Mouse (Mus musculus) heart, postnatal 14 days (tissue): ENCODE measurements at regions not wholly inside any gene's neighbourhood (a gene's known extent, or its start where the extent isn't known, plus 50 kb on each side); places are given as distances from the start of the nearest gene placed in this dataset.
A peak's percentile ranks its signal among the peaks of the same experiment; 100 is the strongest.
"Not testable (repeated sequence)": the region's sequence is repeated elsewhere in the genome, so short reads cannot be mapped to it uniquely, and the experiment has no call there.

Source experiments
- DNase-seq, 2 experiments: peaks; one replicate each; pipeline ENCODE4 v3.0.0; 2021 to 2022
- intact Hi-C: fragments of 180-260 bp; cut with DNase I; formaldehyde crosslinking; loops from one replicate; pipeline ENCODE4 v1.15.1; 2025

- intact Hi-C loops, result no loop called here
These were observed 284.3 kb upstream of the Tbl1xr1 start for GRCm38 (mm10) chr3:21791983-21792631.

GRCm38 (mm10) chr3:21798139-21798538 is 278.3 kb upstream of the Tbl1xr1 start:
- no peak for DNase-seq
- intact Hi-C loops, result no loop called here

More at GRCm38 (mm10) chr3:21791983-21792631, 284.3 kb upstream of the Tbl1xr1 start:
- no peak for DNase-seq

- intact Hi-C loops, DNase-seq: not testable (repeated sequence)
These were observed 272.6 kb upstream of the Tbl1xr1 start for GRCm38 (mm10) chr3:21803886-21804285.

DNA sequence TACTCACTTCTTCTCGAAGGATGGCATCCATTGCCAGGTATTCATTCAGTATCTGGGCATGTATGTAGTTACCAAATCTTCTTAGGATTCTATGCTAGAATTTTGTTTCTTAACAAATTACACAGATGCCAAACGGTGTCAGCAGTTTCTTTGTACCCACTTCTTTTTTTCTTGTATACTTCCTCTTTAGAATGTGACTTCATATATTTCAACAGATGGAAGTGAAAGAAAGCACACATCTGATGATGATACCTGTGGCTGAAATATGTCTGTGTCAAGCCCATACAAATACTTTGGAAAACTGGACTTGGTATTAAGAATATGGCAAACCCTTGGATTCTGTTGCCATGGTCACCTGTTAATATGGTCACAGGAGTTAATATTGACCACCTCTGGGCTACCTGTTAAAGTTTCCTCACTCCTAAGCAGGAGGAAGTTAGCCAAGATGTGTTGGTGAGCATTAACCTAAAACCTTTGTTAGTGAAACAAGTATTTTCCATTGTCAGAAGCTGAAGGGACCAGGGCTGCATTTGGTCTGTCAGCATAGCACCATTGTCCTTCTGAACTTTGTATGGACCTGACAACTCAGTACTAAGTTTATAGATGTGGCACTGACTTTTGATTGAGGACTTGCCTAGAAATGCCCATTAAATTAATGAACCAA is 269.8 kb upstream of the Tbl1xr1 start:
- no peak for DNase-seq
- intact Hi-C loops, result loop anchor here (5.0 kb wide), 1 partner anchor 271 kb away; the partner anchor contains the start of gene Tbl1xr1

- intact Hi-C loops, result loop anchor here (5.0 kb wide), 1 partner anchor 269 kb away; the partner anchor contains the start of gene Tbl1xr1
- no peak for DNase-seq
These were observed 267.9 kb upstream of the Tbl1xr1 start for GRCm38 (mm10) chr3:21808539-21808938.

DNA sequence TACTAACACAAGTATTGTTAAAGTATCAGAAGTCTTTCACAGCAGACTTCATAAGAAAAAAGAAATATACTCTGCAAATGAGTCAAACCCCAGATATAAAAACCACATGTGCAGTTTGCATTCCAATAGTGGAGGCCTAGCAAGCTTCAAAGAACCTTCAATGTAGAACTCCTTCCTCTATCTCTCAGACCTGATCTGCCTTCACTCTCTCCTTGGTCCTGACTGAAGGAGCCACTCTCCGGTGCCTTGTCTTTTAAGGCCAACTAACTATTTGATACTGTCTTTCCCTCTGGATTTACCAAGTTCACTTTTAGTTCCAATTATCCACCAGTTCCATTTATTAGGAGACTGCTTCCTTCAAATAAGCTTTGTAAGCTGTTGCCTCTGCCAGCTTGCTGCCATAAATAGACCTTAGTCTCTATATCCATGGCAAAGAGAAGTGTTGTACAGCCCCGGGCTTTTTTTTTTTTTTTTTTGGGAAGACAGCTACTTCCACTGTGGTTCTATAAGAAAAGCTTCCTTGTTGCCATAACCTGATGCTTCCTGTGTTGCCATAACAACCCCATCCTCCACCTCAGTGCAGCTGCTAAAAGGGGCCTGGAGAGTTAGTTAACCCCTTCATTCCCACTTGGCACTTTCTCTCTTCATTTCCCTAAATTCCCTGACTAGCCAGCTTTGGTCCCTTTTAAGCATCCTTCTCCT is 266.5 kb upstream of the Tbl1xr1 start:
- DNase-seq, result no peak
- intact Hi-C loops, result loop anchor here (5.0 kb wide), 1 partner anchor 267 kb away; the partner anchor contains the start of gene Tbl1xr1

- no peak for DNase-seq
- intact Hi-C loops, result no loop called here
These were observed 263.1 kb upstream of the Tbl1xr1 start for GRCm38 (mm10) chr3:21813401-21813800.

DNA sequence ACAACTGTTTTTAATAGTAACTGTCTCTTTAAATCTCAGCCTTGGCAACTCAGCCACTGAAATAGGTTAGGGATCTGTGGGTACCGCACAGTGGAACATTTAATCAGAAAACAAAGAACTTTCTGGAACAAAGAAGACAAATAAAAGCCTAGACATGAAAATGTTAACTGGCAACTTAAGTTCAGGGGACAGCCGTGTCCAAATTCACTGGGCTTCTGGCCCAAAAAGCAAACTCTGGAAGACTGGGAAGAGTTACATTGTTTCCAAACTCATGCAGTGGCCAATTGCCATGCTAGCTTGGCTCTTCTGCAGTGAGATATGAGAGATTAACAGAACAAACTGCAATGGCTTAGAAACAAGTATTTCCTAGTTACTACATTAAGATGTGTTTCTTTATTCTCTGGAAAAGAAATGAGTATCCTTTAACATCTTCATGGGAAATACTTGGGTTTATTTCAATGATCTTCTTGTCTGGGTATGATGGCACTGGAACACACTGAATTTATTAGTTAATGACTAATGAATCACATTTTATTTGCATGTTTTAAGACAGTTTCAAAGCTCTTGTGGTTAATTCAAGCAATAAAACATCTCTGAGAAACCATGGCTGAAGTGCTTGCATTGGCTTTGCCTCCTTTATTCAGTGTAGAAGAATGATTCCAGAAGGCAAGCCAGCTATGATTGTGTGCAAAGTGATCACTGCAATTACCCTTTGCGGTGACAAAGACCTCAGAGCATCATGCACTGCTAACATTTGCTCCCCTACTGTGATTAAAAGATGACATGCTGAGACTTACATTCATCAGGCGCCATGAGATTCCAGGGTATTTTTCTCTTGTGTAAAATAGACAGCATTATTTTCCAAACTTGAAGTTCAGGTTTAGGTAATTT is 259.2 kb upstream of the Tbl1xr1 start:
- intact Hi-C loops, result loop anchor here (5.0 kb wide), 1 partner anchor 55 kb away; no protein-coding TSS in a partner anchor

DNA sequence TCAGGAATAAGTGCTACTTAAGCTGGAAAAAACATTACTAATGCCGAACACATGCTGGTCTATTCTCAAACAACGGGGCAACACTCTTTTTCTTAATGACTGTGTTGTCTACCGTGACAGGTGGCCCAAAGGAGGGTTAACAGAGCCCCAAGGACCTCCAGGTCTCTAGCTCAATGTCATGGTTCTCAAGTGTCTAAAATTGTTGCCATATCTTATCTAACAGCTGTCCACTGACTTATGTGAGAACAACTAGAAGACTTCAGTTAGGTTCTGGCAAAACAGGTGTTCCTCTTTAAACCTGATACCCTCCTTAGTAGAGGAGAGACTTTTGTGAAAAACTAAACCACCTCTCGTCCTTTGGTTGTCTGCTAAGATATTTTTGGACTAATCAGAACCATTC is 257.4 kb upstream of the Tbl1xr1 start:
- DNase-seq, result no peak
- intact Hi-C loops, result loop anchor here (5.0 kb wide), 1 partner anchor 57 kb away; no protein-coding TSS in a partner anchor

More for the DNA sequence above, 259.2 kb upstream of the Tbl1xr1 start:
- peak; percentile 63 to 67 for DNase-seq

GRCm38 (mm10) chr3:21820051-21820598 is 256.3 kb upstream of the Tbl1xr1 start:
- intact Hi-C loops, result loop anchor here (5.0 kb wide), 1 partner anchor 112 kb away; no protein-coding TSS in a partner anchor
- DNase-seq, result peak in 1 of 2 experiments; percentile 25

DNA sequence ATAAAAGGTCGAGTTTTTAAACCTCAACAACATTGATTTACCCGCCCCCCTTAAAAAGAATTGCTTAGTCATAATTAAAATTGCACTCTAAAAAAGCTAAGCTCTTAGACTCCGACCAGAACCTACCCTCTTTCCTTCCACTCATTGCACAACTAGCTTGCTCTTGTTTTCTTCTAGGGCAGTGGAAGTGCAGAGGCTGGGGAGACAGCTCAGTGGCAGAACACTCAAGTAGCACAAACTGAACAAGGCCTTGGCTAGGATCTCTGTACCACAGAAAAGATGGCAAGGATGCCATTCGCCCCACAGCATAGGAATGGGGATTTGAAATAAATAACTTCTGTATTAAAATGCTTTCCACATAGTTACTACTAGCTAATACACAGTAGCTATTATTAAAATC is 253.8 kb upstream of the Tbl1xr1 start:
- intact Hi-C loops, result loop anchor here (5.0 kb wide), 1 partner anchor 110 kb away; no protein-coding TSS in a partner anchor

GRCm38 (mm10) chr3:21823331-21823730 is 253.1 kb upstream of the Tbl1xr1 start:
- no peak for DNase-seq
- intact Hi-C loops, result loop anchor here (5.0 kb wide), 1 partner anchor 109 kb away; no protein-coding TSS in a partner anchor

More for the DNA sequence above, 253.8 kb upstream of the Tbl1xr1 start:
- no peak for DNase-seq

DNA sequence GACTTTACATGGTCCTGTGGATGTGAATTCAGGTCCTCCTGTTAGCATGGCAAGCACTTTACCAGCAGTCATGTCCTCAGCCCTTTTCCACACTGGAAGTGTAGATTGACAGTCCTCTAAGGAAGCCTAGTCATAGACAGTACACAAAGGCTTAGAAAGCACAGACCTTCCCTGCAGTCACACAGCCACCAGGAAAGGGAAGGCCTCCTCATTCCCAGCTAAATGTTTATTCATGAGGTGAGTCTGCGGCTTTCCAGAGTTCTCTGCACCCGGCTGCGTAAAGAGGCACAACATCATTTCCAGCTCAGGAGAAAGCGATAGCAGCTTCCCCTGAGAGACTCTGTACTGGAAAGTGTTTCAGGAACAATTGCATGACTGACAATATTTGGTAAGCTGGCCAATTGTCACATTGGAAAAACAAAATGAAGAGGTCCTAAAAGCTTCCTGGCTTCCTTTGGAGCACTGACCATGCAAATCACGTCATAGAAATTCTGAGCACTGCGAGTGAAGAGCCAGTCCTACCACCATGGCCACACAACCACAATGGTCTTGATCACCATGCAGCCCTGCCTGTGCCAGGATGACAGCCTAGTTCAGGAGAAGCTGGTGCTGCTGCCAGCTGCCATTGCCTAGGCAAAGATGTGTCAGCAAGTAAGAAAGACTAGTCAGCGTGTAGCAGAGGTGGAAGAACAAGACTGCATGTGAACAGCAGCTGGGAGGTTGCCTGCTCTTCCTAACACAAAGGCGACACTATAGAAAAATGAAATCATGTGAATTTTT is 252.2 kb upstream of the Tbl1xr1 start:
- no peak for DNase-seq
- intact Hi-C loops, result loop anchor here (5.0 kb wide), 1 partner anchor 108 kb away; no protein-coding TSS in a partner anchor

- intact Hi-C loops, result loop anchor here (5.0 kb wide), 1 partner anchor 107 kb away; no protein-coding TSS in a partner anchor
- DNase-seq, result no peak
These were observed 251.4 kb upstream of the Tbl1xr1 start for GRCm38 (mm10) chr3:21824913-21825610.

- intact Hi-C loops, result no loop called here
- no peak for DNase-seq
These were observed 248.8 kb upstream of the Tbl1xr1 start for GRCm38 (mm10) chr3:21827656-21828055.

DNA sequence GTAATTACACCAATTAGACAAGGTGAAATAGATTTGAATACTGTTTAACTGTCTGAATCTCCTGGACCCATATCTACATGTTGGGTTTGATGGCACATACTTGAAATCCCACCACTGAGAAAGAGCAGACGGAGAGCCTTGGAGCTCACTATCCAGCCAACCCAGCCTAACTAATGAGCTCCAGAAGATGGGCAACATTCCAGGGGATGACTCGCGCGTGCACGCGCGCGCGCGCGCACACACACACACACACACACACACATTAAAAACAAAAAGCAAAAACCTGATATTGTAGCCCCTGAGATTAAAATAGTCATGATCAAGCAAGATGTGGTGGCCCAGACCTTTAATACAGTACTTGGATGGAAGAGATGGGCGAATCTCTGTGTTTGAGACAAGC is 243.3 kb upstream of the Tbl1xr1 start:
- intact Hi-C loops, result loop anchor here (10.0 kb wide), 1 partner anchor 312 kb away; no protein-coding TSS in a partner anchor
- DNase-seq, result no peak

DNA sequence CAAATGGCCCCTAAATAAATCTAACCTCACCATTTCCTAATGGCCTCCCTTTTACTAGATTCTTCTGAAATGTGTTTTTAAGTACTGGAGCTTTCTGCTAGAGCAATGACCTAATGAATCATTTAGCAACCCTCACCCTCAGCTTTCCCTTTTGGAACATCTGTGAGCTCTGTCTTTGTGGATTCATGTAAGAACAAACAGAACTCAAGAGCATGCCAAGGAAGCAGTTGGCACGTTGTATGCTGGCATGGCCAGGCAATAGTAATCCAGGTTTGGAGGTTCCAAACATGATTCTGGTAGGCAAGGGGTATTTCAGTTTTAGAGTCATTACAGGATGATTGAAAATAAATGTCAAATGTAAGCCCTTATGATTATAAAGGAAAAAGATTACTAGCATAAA is 240.9 kb upstream of the Tbl1xr1 start:
- intact Hi-C loops, result loop anchor here (10.0 kb wide), 1 partner anchor 309 kb away; no protein-coding TSS in a partner anchor
- DNase-seq, result no peak
